Mouse (Mus musculus): ENCODE measurements at regions not wholly inside any gene's neighbourhood (a gene's known extent, or its start where the extent isn't known, plus 50 kb on each side); places are given as distances from the start of the nearest gene placed in this dataset.

DNA sequence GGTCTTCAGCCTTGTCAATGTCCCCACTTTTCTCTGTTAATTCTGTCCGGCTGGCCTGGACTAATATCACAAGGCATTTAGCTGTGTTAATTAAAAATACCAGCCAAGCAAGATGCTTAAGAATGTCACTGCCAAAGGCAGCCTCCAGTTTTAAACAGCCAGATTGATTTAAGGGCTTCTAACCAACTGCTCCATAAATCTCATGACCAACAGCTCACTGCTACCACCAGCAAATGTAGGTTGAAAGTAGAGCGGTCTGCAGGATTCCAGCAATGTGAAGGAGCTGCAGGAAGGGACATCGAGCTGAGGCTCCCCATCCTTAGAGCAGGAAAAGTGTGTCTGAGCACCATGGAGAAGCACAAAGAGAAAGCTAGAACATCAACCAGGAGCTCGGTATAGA, 289.5 kb upstream of the Ano5 start:
- TF ChIP-seq POLR2A (IDR thresholded peaks at IDR 0.05; ENCODE audit: insufficient read depth, low read length) = no peak
- TF ChIP-seq CTCF (IDR thresholded peaks at IDR 0.05; ENCODE audit: low read depth, low read length) = no peak
